Mouse (Mus musculus) stomach, postnatal 0 days (tissue): ENCODE measurements around the gene Tmed8.

Source experiments
- CTCF ChIP-seq: IDR thresholded peaks from 2 replicates; pipeline ENCODE4 v1.5.1; 2016; ENCODE audit warnings: antibody characterized with exemption, low read depth, mild to moderate bottlenecking, moderate library complexity
- EP300 ChIP-seq: optimal IDR thresholded peaks from 2 replicates; pipeline ENCODE3; 2016; ENCODE audit warnings: antibody characterized with exemption

- TF ChIP-seq CTCF (no peak), EP300 (no peak)
Measured at GRCm38 (mm10) chr12:87137439-87138341, 62.6 kb downstream of the Tmed8 start.
